In the genomic region with DNA sequence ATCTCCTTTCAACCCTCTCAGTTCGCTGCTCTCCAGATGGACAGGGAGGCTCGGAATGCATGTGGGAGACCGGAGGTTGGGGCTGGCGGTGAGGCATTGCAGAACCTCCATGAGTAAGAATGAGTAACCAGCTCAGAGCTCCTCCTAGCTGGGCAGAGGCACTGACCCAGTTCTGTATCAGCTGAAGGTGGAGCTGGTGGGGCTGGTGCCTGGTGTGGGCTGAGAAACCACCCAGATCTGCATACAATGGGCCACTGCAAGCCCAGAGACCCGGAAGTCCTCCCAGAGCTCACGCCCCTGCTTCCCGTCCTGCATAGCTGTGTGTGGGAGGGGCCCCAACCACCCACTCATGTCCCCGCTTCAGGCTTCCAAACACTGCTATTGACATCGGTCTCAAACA, we compare ENCODE assay signal across 8 mouse cellular contexts. TPM values are rescaled to one million over a fixed set of nuclear protein-coding genes. Genes with fewer than 3 reads are reported as not detected.
DNase-seq lines count a peak whose midpoint lies in the region; ATAC-seq and TF ChIP-seq lines count a peak whose summit lies in the region.

No protein-coding gene starts in this region.

- H3K9ac ChIP-seq in embryonic facial prominence, embryonic 12.5 days: no peak overlapping the region
- H3K9ac ChIP-seq in liver, adult 2 months (ENCODE audit: low read depth, low read length): no peak overlapping the region; the same call in 1 of the 2 replicates
- no peak overlapping the region for H3K9ac ChIP-seq in hindbrain, embryonic 16.5 days (ENCODE audit: low read depth, low read length)

- TF ChIP-seq CTCF in liver, adult 2 months (IDR thresholded peaks at IDR 0.05; ENCODE audit: low read depth, low read length): no peak
- TF ChIP-seq CTCF in small intestine, adult 2 months (IDR thresholded peaks at IDR 0.05; ENCODE audit: extremely low read depth, insufficient read length, insufficient replicate concordance, low read depth, low read length): no peak

- H3K27ac ChIP-seq in embryonic facial prominence, embryonic 12.5 days: peak overlapping the region; percentile 4; the same call in 1 of the 2 replicates
- H3K27ac ChIP-seq in liver, adult 2 months (replicated peaks; ENCODE audit: insufficient read depth, low read depth, low read length): peak overlapping the region; percentile 14; the same call in 1 of the 2 replicates
- H3K27ac ChIP-seq in small intestine, adult 2 months (ENCODE audit: insufficient read depth, low read depth, low read length): peak overlapping the region; percentile 57
- no peak overlapping the region for H3K27ac ChIP-seq in hindbrain, embryonic 16.5 days (ENCODE audit: low read depth, low read length)

- no peaks in the 10 kb centered on the region for H3K79me2 ChIP-seq in liver, adult 2 months (ENCODE audit: control insufficient read depth, insufficient read depth, low read length)

- peak; percentile 28 for DNase-seq in testis, postnatal 14 days (ENCODE audit: low spot score)
- DNase-seq in testis, postnatal 10 days (ENCODE audit: low spot score): no peak
- DNase-seq in heart, postnatal 4 days: peak; percentile 67
- no peak for DNase-seq in liver, adult 2 months (ENCODE audit: extremely low read depth, low read depth, low spot score)
- no peak for DNase-seq in layer of hippocampus, postnatal 25 days (ENCODE audit: extremely low spot score in 1 of 2, low spot score in 1 of 2)

- H3K4me3 ChIP-seq in embryonic facial prominence, embryonic 12.5 days: no peak overlapping the region
- H3K4me3 ChIP-seq in liver, adult 2 months (ENCODE audit: insufficient read depth, low read depth, low read length): no peak overlapping the region
- no peak overlapping the region for H3K4me3 ChIP-seq in small intestine, adult 2 months (ENCODE audit: low read depth, low read length)
- no peak overlapping the region for H3K4me3 ChIP-seq in hindbrain, embryonic 16.5 days (ENCODE audit: low read length)

- H3K36me3 ChIP-seq in embryonic facial prominence, embryonic 12.5 days: no peaks in the 10 kb centered on the region
- H3K36me3 ChIP-seq in liver, adult 2 months (ENCODE audit: control insufficient read depth, insufficient read depth, low read length): no peaks in the 10 kb centered on the region
- H3K36me3 ChIP-seq in small intestine, adult 2 months (ENCODE audit: control insufficient read depth, insufficient read depth, low read length): no peaks in the 10 kb centered on the region
- H3K36me3 ChIP-seq in hindbrain, embryonic 16.5 days (ENCODE audit: control insufficient read depth, insufficient read depth, low read length): no peaks in the 10 kb centered on the region

- H3K4me1 ChIP-seq in embryonic facial prominence, embryonic 12.5 days: peaks cover 16% of the 10 kb centered on the region
- peaks cover 9% of the 10 kb centered on the region for H3K4me1 ChIP-seq in liver, adult 2 months (ENCODE audit: control insufficient read depth, insufficient read depth, low read length)
- peaks cover 44% of the 10 kb centered on the region for H3K4me1 ChIP-seq in small intestine, adult 2 months (ENCODE audit: control insufficient read depth, insufficient read depth, insufficient read length, low read length)
- no peaks in the 10 kb centered on the region for H3K4me1 ChIP-seq in hindbrain, embryonic 16.5 days (ENCODE audit: control insufficient read depth, insufficient read depth, low read depth, low read length)

- no peak for ATAC-seq in embryonic facial prominence, embryonic 12.5 days (ENCODE audit: insufficient number of reproducible peaks, insufficient read depth, low FRiP score, low TSS enrichment)
- no peak for ATAC-seq in hindbrain, embryonic 16.5 days

- no peak overlapping the region for H3K4me2 ChIP-seq in embryonic facial prominence, embryonic 12.5 days (replicated peaks)
- H3K4me2 ChIP-seq in hindbrain, embryonic 16.5 days (ENCODE audit: low read length): no peak overlapping the region

- no peaks in the 10 kb centered on the region for H3K9me3 ChIP-seq in embryonic facial prominence, embryonic 12.5 days
- H3K9me3 ChIP-seq in hindbrain, embryonic 16.5 days (ENCODE audit: control insufficient read depth, low read length): 0 out of 2 replicates have a peak, but pooled peaks cover 5% of the 10 kb centered on the region

- WGBS in embryonic facial prominence, embryonic 12.5 days: 69% methylated on average over 9 of the region's 9 CpGs
- WGBS in liver, adult 2 months: 48% methylated on average over 9 of the region's 9 CpGs
- 37% methylated on average over 9 of the region's 9 CpGs for WGBS in small intestine, adult 2 months
- WGBS in hindbrain, embryonic 16.5 days: 67% methylated on average over 9 of the region's 9 CpGs

- no peak for TF ChIP-seq POLR2A in liver, adult 2 months (IDR thresholded peaks at IDR 0.05; ENCODE audit: extremely low read depth, insufficient read depth, low read length)
- no peak for TF ChIP-seq POLR2A in small intestine, adult 2 months (IDR thresholded peaks at IDR 0.05; ENCODE audit: low read depth, low read length)

- H3K27me3 ChIP-seq in embryonic facial prominence, embryonic 12.5 days: no peaks in the 10 kb centered on the region
- no peaks in the 10 kb centered on the region for H3K27me3 ChIP-seq in liver, adult 2 months (ENCODE audit: control insufficient read depth, insufficient read depth, low read length)
- H3K27me3 ChIP-seq in small intestine, adult 2 months (ENCODE audit: control insufficient read depth, insufficient read depth, low read length): no peaks in the 10 kb centered on the region
- H3K27me3 ChIP-seq in hindbrain, embryonic 16.5 days (replicated peaks; ENCODE audit: control insufficient read depth, insufficient read depth, low read length): no peaks in the 10 kb centered on the region

RNA-seq across cellular contexts. Expression of gene Irf2bp2, which starts 22.0 kb away (rescaled TPM):
- polyA plus RNA-seq in embryonic facial prominence, embryonic 12.5 days (2016; fragmentation: Nextera tagmentation; extraction: Ambion mirVana): 11.5 and 12.0 TPM in 2 replicates
- 10 to 100 TPM; 98.2 to 100.0 TPM for total RNA-seq in heart, postnatal 4 days (2021)
- total RNA-seq in liver, adult 2 months (2014; rRNA removed): 26.3 and 39.2 TPM in 2 replicates
- polyA plus RNA-seq in liver, adult 2 months (2012; rRNA removed): 20.3 and 33.8 TPM in 2 replicates
- polyA plus RNA-seq in small intestine, adult 2 months (2012; rRNA removed): 50.5 and 91.6 TPM in 2 replicates
- 8.0 and 8.2 TPM in 2 replicates for polyA plus RNA-seq in hindbrain, embryonic 16.5 days (2015; fragmentation: Nextera tagmentation; extraction: Ambion mirVana)
- 10 to 100 TPM; 55.4 to 59.0 TPM for total RNA-seq in layer of hippocampus, postnatal 25 days (2021)

Comparison
In these comparisons a context has a peak if more than half of its experiments do, and no peak if none do; other contexts are left out.
1. DNase-seq: peak in testis, postnatal 14 days (single experiment) and heart, postnatal 4 days (single experiment); none in testis, postnatal 10 days (single experiment), liver, adult 2 months (single experiment) and layer of hippocampus, postnatal 25 days (0 of 2).